Mouse (Mus musculus): ENCODE data around the gene Vegfb.

DNA sequence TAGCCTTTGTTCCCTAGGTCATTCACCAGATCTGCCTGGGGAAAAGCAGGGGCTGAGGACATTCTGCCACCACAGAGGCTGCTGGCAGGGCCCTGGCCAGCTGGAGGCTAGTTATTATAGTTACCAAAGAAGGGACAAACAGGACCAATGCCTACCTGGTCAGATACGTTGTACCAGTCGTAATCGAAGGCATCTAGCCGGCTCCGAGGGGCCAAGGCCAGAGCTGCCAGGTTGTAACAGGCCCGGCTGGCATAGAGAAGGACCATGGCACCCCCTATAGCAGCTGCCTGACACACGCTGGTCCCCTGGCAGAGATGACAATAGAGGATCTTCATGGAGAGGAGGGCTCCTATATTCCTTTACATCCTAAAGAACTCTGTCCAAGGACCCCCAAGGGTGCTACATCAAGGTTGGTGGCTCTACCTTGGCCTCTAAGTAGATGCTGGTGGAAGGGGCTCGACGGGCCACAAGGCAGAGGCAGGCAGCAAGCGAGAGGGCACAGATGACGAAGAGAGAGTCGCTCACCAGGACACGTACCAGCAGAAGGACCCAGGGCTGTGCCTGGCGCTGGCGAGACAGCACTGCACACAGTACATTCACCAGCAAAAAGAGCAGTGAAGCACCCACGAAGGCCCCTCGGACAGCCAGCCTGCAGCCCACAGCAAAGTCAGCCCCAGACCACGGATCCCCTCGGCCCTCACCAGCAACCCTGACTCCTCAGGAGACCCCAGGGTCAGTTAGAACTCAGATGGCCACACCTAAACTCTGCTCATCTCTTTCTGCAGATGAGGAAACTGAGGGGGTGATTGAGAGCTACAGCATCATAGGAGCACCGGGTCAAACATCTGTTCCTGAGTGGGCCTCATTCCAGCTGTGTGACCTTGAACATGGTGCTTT is 48.1 kb downstream of the Vegfb start:
- TF ChIP-seq CTCF (IDR thresholded peaks at IDR 0.05; ENCODE audit: low read depth) = no peak
- no peak for TF ChIP-seq EP300 (IDR thresholded peaks at IDR 0.05; ENCODE audit: low read depth)
